Mouse (Mus musculus): ENCODE results near the gene Nmur1. TPM values are rescaled to one million over a fixed set of nuclear protein-coding genes. Genes with fewer than 3 reads are reported as not detected.
A peak's percentile ranks its signal among the peaks of the same experiment; 100 is the strongest.

Gene Nmur1
- polyA plus RNA-seq, 1 experiment from 2014 or later = not detected

DNA sequence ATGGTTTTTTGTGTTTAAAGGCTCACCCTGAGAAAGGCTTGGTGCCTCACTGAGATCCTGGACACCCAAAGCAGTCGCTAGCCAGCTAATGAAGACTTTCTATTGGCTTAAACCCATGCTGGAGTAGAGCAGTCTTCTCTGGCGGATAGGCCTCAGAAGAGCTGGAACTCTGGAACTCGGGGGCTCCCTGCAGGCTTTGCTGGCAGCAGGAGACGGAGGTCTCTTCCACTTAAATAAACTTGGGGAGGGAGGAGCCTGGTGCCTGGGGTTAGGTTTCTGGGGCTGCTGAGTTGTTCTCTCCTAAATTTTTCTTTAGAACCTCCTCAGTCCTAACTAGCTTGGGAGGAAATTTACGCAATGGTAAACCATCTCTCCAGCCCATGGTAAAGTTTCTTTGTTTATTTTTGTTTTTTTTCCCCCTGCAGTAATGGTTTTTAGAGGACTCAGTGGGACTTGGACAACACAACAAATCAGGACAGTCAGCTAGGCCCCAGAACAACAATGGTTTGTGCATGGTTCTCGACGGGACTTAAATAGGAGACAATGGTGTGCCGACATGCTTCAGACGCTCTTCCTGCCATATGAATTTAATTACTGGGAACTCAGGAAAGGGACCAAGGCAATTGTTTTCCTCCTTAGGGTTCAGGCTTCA is 38.3 kb upstream of the Nmur1 start:
- H3K27ac ChIP-seq (ENCODE audit: low read depth, low read length) = peak overlapping the region; percentile 84
- H3K9me3 ChIP-seq (ENCODE audit: control insufficient read depth, low read length) = no peaks in the 10 kb centered on the region
- H3K36me3 ChIP-seq (ENCODE audit: control insufficient read depth, insufficient read depth, low read length) = no peaks in the 10 kb centered on the region
- 33% methylated on average over 9 of the region's 9 CpGs for WGBS
- H3K27me3 ChIP-seq (ENCODE audit: control insufficient read depth, insufficient read depth, low read length) = no peaks in the 10 kb centered on the region
- H3K9ac ChIP-seq (ENCODE audit: low read length) = peak overlapping the region; percentile 33; the same call in 1 of the 2 replicates
- DNase-seq (ENCODE audit: low spot score) (no peak), ATAC-seq (ENCODE audit: insufficient read depth, low FRiP score, low TSS enrichment) (no peak)
- peaks cover 6% of the 10 kb centered on the region; the same call in 1 of the 2 replicates for H3K4me1 ChIP-seq (ENCODE audit: control insufficient read depth, insufficient read depth, low read length)
- H3K4me2 ChIP-seq (ENCODE audit: low read depth) = no peak overlapping the region
- H3K4me3 ChIP-seq (ENCODE audit: low read depth, low read length) = no peak overlapping the region

DNA sequence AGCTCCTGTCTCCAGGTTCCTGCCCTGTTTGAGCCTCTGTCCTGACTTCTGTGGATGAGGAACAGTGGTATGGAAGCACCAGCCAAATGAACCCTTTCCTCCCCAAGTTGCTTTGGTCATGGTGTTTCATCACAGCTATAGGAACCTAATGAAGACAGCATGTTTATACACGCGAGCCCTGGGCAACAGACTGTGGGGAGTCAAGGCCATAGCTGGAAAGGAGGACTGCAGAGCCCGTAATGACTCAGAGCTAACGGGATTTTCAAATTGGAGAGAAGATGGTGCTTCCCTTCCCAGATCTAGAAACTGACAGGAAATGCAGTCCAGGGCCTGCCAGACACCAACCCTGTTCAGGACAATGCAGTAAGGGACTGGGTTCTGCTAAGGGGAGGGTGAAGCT is 33.3 kb upstream of the Nmur1 start:
- DNase-seq (ENCODE audit: low spot score) = no peak
- Histone ChIP-seq H3K27me3 (ENCODE audit: control insufficient read depth, insufficient read depth, low read length) (no peaks in the 10 kb centered on the region), H3K9ac (ENCODE audit: low read length) (no peak overlapping the region), H3K27ac (ENCODE audit: low read depth, low read length) (no peak overlapping the region), H3K4me1 (ENCODE audit: control insufficient read depth, insufficient read depth, low read length) (no peaks in the 10 kb centered on the region), H3K36me3 (ENCODE audit: control insufficient read depth, insufficient read depth, low read length) (no peaks in the 10 kb centered on the region), H3K4me2 (ENCODE audit: low read depth) (no peak overlapping the region), H3K9me3 (ENCODE audit: control insufficient read depth, low read length) (no peaks in the 10 kb centered on the region), H3K4me3 (ENCODE audit: low read depth, low read length) (no peak overlapping the region)
- ATAC-seq (ENCODE audit: insufficient read depth, low FRiP score, low TSS enrichment) = no peak
- WGBS = 85% methylated on average over 4 of the region's 4 CpGs

DNA sequence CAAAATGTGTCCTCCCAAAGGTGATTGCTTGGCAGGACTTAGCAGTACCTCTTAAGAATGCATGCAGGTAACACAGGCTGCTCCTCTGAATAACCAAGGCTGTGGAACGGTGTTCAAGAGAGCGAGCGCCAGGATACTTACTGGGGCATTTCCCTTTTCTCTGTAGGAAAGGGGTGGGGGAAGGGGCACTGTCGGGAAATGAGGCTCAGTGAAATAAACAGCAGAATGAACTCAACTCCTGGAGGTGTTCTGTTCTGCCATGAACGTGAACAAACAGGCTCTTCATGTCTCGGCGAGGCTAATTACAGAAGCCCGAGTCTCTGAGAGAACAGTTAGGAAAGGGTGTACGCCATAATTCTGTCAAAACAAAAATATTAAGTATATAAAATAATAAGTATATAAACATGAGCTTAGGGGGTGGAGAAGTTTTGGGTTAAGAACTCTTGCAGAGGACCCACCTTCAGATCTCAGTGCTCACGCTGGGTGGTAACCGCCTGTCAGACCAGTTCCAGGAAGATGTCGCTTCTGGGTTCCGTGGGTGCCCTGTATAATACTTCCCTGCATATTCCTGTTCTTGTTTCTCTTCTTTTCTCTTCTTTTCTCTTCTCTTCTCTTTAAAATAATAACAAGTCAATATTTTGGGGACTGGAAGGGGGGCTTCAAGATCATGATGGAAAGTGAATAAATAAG is 31.0 kb upstream of the Nmur1 start:
- no peaks in the 10 kb centered on the region for H3K36me3 ChIP-seq (ENCODE audit: control insufficient read depth, insufficient read depth, low read length)
- H3K4me2 ChIP-seq (ENCODE audit: low read depth) = no peak overlapping the region
- H3K27me3 ChIP-seq (ENCODE audit: control insufficient read depth, insufficient read depth, low read length) = no peaks in the 10 kb centered on the region
- no peaks in the 10 kb centered on the region for H3K9me3 ChIP-seq (ENCODE audit: control insufficient read depth, low read length)
- no peaks in the 10 kb centered on the region for H3K4me1 ChIP-seq (ENCODE audit: control insufficient read depth, insufficient read depth, low read length)
- H3K27ac ChIP-seq (ENCODE audit: low read depth, low read length) = no peak overlapping the region
- no peak overlapping the region for H3K9ac ChIP-seq (ENCODE audit: low read length)
- H3K4me3 ChIP-seq (ENCODE audit: low read depth, low read length) = no peak overlapping the region
- 65% methylated on average over 13 of the region's 13 CpGs for WGBS
- DNase-seq (ENCODE audit: low spot score) (no peak), ATAC-seq (ENCODE audit: insufficient read depth, low FRiP score, low TSS enrichment) (no peak)

DNA sequence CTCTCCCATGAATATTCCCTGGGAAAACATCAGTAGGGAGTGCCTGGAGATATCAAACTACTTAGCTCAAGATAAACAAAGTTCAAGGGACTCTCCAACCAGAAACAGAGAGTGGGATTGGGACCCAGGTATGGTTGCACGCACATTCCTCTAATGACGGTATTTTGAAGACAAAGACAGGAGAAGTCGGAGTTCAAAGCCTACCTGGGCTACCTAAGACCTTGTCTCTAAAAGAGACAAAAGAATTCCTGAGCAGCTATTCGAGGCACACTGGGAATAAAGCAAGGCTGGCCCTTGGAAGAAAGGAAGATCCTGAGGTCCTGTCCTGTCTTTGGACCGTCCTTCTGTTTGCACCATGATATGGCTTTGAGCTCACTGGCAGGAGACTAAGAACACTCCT is 26.7 kb upstream of the Nmur1 start:
- Histone ChIP-seq H3K4me2 (ENCODE audit: low read depth) (no peak overlapping the region), H3K36me3 (ENCODE audit: control insufficient read depth, insufficient read depth, low read length) (no peaks in the 10 kb centered on the region), H3K4me1 (ENCODE audit: control insufficient read depth, insufficient read depth, low read length) (no peaks in the 10 kb centered on the region), H3K27ac (ENCODE audit: low read depth, low read length) (no peak overlapping the region), H3K27me3 (ENCODE audit: control insufficient read depth, insufficient read depth, low read length) (no peaks in the 10 kb centered on the region), H3K9ac (ENCODE audit: low read length) (no peak overlapping the region), H3K4me3 (ENCODE audit: low read depth, low read length) (no peak overlapping the region), H3K9me3 (ENCODE audit: control insufficient read depth, low read length) (no peaks in the 10 kb centered on the region)
- ATAC-seq (ENCODE audit: insufficient read depth, low FRiP score, low TSS enrichment) = no peak
- 74% methylated on average over 5 of the region's 5 CpGs for WGBS
- DNase-seq (ENCODE audit: low spot score) = no peak

DNA sequence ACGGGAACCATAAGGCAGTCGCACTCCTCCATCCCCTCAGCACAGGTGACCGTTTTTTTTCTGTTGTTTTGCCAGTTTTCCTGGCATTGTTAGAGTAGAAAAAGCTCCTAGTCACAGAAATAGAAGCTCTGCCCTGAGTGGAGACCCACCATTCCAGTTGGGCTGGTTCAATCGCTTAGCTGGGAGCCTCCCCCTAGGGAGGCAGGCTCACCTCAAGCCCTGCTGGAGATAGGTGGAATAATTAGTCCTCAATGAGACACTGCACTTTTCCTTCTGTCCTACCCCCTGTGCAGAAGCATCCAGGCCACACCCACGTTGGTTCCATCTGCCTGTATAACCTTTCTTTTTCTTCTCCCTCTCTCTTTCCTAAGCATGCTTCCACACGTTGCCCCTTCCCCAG is 23.9 kb upstream of the Nmur1 start:
- Histone ChIP-seq H3K9ac (ENCODE audit: low read length) (no peak overlapping the region), H3K36me3 (ENCODE audit: control insufficient read depth, insufficient read depth, low read length) (no peaks in the 10 kb centered on the region), H3K4me2 (ENCODE audit: low read depth) (no peak overlapping the region), H3K4me3 (ENCODE audit: low read depth, low read length) (no peak overlapping the region), H3K27me3 (ENCODE audit: control insufficient read depth, insufficient read depth, low read length) (no peaks in the 10 kb centered on the region), H3K27ac (ENCODE audit: low read depth, low read length) (no peak overlapping the region), H3K4me1 (ENCODE audit: control insufficient read depth, insufficient read depth, low read length) (no peaks in the 10 kb centered on the region), H3K9me3 (ENCODE audit: control insufficient read depth, low read length) (no peaks in the 10 kb centered on the region)
- DNase-seq (ENCODE audit: low spot score) = peak; percentile 7
- 46% methylated on average over 6 of the region's 6 CpGs for WGBS
- no peak for ATAC-seq (ENCODE audit: insufficient read depth, low FRiP score, low TSS enrichment)

DNA sequence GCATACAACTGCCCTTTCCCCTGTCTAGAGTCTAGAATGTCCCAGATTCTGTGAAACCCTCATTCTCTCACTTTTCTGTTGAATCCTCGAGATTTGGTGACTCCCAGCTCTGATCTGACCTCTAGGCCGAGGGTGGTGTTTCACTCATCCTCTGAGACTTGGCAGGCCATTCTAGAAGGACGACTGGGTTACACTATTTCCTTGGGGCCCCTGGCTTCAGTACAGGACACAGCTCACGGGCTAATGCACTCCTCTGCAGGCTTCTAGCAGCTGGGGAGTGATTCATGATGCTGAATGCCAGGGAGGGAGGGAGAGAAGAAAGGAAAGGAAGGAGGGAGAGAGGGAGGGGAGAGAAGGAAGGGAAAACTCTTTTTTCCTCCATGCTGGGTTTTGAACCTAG is 22.2 kb upstream of the Nmur1 start:
- peaks cover 3% of the 10 kb centered on the region for H3K4me1 ChIP-seq (ENCODE audit: control insufficient read depth, insufficient read depth, low read length)
- no peaks in the 10 kb centered on the region for H3K27me3 ChIP-seq (ENCODE audit: control insufficient read depth, insufficient read depth, low read length)
- ATAC-seq (ENCODE audit: insufficient read depth, low FRiP score, low TSS enrichment) (no peak), DNase-seq (ENCODE audit: low spot score) (peak; percentile 9)
- H3K9ac ChIP-seq (ENCODE audit: low read length) = no peak overlapping the region
- no peaks in the 10 kb centered on the region; the same call in 1 of the 2 replicates for H3K36me3 ChIP-seq (ENCODE audit: control insufficient read depth, insufficient read depth, low read length)
- no peak overlapping the region for H3K27ac ChIP-seq (ENCODE audit: low read depth, low read length)
- H3K9me3 ChIP-seq (ENCODE audit: control insufficient read depth, low read length) = no peaks in the 10 kb centered on the region
- 37% methylated on average over 4 of the region's 4 CpGs for WGBS
- no peak overlapping the region for H3K4me3 ChIP-seq (ENCODE audit: low read depth, low read length)
- no peak overlapping the region for H3K4me2 ChIP-seq (ENCODE audit: low read depth)

DNA sequence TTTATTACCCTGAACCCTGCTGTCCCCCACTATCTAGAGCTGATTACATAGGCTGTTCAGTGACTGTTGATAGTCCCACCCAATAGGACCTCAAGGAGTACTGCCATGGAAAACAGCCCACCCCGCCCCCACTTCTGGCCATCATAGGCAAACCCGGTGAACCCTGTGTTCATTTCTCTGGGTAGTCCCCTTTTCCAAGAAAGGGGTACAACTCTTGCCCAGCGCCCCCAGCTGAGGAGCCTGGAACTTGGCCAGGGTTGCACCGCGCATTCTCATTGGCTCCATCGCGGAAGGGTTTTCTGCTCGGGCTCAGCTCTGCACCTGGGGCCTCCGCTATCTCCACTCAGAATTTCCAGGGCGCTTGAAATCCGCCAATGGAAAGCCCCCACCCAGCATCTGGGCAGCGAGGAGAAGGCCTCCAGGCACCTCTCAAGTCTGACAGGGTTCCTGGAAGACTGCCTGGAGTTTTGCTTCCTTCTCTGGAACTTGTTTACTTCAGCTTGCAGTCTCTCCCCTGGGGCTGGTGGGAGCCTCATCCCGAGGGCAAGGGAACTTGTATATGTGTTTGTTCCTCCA is 21.7 kb upstream of the Nmur1 start:
- peak; percentile 11 for DNase-seq (ENCODE audit: low spot score)
- H3K36me3 ChIP-seq (ENCODE audit: control insufficient read depth, insufficient read depth, low read length) = no peaks in the 10 kb centered on the region; the same call in 1 of the 2 replicates
- H3K4me1 ChIP-seq (ENCODE audit: control insufficient read depth, insufficient read depth, low read length) = peaks cover 9% of the 10 kb centered on the region
- no peak overlapping the region for H3K4me2 ChIP-seq (ENCODE audit: low read depth)
- H3K9me3 ChIP-seq (ENCODE audit: control insufficient read depth, low read length) = no peaks in the 10 kb centered on the region
- no peaks in the 10 kb centered on the region for H3K27me3 ChIP-seq (ENCODE audit: control insufficient read depth, insufficient read depth, low read length)
- no peak overlapping the region for H3K9ac ChIP-seq (ENCODE audit: low read length)
- no peak overlapping the region for H3K4me3 ChIP-seq (ENCODE audit: low read depth, low read length)
- no peak overlapping the region for H3K27ac ChIP-seq (ENCODE audit: low read depth, low read length)
- WGBS = 49% methylated on average over 13 of the region's 13 CpGs
- no peak for ATAC-seq (ENCODE audit: insufficient read depth, low FRiP score, low TSS enrichment)

DNA sequence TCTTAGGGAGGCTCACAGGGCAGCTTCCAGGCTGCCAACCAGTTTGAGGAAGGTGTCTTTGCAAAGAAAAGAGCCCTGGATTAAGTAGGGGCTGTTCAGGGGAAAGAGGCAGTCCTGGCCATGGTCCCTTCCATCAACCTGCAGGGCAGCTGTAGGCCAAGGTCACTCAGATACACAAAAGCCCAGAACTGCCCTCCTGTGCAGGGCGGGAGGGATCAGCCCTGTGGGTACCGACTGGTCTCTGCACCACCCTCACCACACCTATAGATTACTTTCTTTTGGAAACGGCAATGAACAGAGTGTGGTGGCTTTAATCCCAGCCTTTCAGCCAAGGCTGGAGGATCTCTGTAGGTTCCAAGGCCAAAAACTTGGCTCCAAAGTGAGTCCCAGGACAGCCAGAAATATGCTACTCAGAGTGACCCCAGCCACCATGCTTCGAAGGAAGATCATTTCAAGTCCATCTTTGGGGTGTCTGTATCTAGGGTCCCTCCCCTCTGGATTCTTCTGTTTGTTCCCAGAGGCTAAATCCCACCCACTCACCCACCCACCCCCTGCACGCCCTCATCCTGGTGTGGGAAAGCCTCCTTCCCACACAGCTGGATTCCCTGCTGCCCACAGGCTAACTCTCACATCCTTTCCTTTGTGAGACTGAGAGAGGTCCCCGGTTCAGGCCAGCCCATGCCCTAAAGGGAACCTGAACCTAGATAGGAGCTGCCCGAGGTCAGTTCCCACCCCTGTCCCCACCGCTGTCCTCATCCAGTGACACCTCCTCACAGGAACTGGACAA is 17.6 kb upstream of the Nmur1 start:
- H3K4me1 ChIP-seq (ENCODE audit: control insufficient read depth, insufficient read depth, low read length) = peaks cover 16% of the 10 kb centered on the region
- H3K9ac ChIP-seq (ENCODE audit: low read length) = peak overlapping the region; percentile 97
- H3K27me3 ChIP-seq (ENCODE audit: control insufficient read depth, insufficient read depth, low read length) = no peaks in the 10 kb centered on the region
- peak overlapping the region; percentile 99 for H3K27ac ChIP-seq (ENCODE audit: low read depth, low read length)
- peak overlapping the region; percentile 91 for H3K4me2 ChIP-seq (ENCODE audit: low read depth)
- H3K9me3 ChIP-seq (ENCODE audit: control insufficient read depth, low read length) = no peaks in the 10 kb centered on the region
- WGBS = 59% methylated on average over 8 of the region's 8 CpGs
- ATAC-seq (ENCODE audit: insufficient read depth, low FRiP score, low TSS enrichment) (no peak), DNase-seq (ENCODE audit: low spot score) (no peak)
- no peaks in the 10 kb centered on the region; the same call in 1 of the 2 replicates for H3K36me3 ChIP-seq (ENCODE audit: control insufficient read depth, insufficient read depth, low read length)
- peak overlapping the region; percentile 45 for H3K4me3 ChIP-seq (ENCODE audit: low read depth, low read length)

Measured in neural tube, embryonic 11.5 days (tissue).